Mouse (Mus musculus) retina, embryonic 14.5 days (tissue): Measurements from ENCODE around the gene Reps2.
A peak's percentile ranks its signal among the peaks of the same experiment; 100 is the strongest.

Source experiments
- DNase-seq: peaks from one replicate; pipeline ENCODE4 v3.0.0-alpha.2; 2015; ENCODE audit warnings: low spot score

Gene Reps2

DNA sequence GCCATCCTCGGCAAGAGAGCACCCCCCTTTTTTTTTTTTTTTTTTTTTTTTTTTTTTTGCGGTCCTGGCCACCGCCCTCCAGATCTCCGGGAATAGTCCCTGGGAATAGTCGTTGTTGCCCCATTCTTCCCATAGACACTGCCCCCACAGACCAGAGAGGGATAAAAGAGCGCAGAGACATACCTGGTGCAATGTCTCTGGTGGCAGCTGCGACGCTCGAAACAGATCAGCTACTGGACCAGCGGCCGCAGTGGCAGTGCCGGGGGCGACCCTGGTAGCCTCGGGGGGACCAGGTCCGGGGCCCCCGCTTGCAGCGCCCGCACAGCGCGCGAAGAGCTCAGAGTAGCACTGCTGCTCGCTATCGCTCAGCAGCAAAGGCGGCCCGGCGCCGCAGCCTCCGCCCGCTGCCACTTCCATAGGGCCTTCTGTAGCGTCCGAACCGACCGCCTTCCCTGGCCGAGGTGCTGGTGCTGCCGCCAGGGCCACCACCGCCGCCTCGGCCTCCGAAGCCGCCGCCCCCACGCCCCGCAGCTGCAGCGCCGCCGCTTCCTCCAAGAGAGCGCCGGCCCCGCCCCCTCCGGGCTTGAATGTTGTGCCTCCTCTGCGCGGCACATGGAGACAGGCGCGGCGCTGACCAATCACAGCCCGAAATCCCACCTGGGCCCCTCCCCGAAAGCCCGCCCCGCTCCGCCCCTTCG, at the start of gene Reps2:
TSS of gene Reps2 (minus strand) at position 559 of the 698 bp plus-strand sequence.
- peak; percentile 76 for DNase-seq

- no peak for DNase-seq
Measured at GRCm38 (mm10) chrX:162691272-162691671, 47.8 kb upstream of the Reps2 start.

GRCm38 (mm10) chrX:162685394-162685793, 41.9 kb upstream of the Reps2 start:
- DNase-seq, result no peak

GRCm38 (mm10) chrX:162679506-162679905, 36.1 kb upstream of the Reps2 start:
- DNase-seq, result no peak

DNA sequence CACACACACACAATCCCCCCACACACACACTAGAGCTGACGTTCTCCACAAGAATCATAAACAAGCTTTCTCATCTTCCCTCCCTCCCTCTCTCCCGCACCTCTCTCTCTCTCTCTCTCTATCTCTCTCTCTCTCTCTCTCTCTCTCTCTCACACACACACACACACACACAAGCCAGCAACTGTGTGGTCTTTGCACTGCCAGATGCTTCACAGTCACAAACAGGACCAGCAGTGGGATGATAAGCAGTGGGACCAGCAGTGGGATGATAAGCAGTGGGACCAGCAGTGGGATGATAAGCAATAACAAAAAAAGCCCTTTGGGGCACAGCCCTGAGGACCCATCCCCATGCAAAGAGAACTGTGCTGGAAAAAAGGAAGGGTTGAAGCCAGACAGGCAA, 35.4 kb upstream of the Reps2 start:
- no peak for DNase-seq

- no peak for DNase-seq
Measured at GRCm38 (mm10) chrX:162666166-162666565, 22.7 kb upstream of the Reps2 start.

GRCm38 (mm10) chrX:162660182-162660581, 16.7 kb upstream of the Reps2 start:
- DNase-seq, result no peak

DNA sequence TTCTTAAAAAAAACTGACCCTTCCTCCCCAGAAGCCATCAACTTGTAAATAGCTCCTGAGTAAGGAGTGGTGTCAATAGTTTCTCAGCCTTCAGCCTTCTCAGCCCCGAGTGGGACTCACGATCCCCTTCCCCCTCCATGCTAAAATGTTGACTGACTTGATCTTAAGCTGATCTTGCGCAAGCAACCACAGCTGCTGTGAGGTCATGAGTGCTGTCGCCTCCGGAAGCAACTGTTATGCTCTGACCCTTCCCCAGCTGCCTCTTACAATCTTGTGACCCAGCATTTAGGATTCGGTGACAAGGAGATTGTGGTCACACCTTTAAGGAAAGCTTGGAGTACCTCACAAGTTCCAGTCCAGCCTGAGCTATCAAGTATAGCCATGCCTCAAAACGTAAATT, 10.1 kb upstream of the Reps2 start:
- DNase-seq, result no peak

DNA sequence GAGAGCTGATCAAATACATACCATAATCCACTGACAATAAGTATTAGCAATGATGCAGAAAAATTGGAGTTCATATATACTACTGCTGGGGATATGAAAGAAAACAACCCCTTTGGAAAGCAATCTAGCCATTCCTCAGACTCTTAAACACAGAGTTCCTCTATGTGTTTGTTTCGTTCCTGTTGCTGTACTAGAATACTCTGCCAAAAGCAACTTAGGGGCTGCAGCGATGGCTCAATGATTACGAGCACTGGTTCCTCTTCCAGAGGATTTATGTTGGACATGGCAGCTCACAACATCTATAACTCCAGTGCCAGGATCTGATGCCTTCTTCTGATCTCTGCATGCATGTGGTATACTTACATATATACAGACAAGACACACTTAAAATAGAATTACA, 9.0 kb upstream of the Reps2 start:
- no peak for DNase-seq

GRCm38 (mm10) chrX:162651125-162651524, 7.7 kb upstream of the Reps2 start:
- DNase-seq, result no peak

DNA sequence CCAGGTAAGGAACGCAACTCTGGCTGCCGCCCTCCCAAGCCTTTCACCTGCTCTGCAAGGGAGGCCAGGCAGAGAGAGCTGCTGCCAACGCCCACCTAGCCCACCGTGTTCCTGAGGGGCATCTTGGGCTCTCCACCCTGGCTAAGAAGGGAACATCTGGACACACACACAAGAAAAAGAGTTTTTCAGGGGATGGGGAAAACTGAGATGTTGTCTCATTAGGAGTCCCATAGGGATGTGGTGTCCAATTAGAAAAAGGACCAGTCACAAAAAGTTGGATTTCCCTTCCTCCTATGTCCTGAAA, 292 bp upstream of the Reps2 start:
- no peak for DNase-seq

- peak; percentile 3 for DNase-seq
Measured at GRCm38 (mm10) chrX:162642402-162643090, 903 bp downstream of the Reps2 start.

DNA sequence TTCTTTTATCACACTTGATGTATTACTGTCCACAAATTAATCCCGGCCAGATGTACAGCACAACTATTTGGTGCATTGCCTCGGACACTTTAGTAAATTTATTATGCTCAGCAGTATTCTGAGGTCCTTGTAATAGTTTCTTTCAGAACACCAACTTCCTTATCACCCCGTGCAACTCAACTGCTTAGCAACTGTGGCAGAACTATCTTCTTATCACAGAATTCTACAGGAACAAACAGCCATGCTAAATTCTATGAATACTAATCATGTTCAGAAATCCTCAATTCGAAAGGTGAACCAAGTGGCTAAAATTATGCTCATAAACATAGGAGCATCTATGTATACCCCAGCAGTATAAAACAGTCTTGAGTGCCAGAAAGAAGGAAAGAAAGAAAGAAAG, 1.7 kb downstream of the Reps2 start:
- no peak for DNase-seq

DNA sequence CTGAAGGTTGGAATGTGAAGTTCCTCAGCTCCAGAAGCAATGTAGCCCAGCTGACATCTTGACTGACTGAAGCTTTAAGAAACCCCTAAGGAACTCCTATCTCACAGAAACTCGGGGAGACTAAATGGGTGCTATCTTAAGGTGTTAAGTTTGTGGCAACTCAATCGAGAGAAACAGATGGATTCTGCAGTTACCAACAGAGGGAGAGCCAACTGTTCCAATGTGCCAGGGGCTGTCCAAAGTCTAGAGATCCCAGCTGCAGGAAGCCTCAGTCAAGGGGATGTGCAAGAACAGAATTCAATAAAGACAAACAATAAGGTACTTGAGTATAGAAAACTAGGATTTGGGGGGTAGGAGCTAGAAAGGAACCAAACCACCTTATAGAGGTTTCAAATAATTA, 8.3 kb downstream of the Reps2 start:
- DNase-seq, result no peak

DNA sequence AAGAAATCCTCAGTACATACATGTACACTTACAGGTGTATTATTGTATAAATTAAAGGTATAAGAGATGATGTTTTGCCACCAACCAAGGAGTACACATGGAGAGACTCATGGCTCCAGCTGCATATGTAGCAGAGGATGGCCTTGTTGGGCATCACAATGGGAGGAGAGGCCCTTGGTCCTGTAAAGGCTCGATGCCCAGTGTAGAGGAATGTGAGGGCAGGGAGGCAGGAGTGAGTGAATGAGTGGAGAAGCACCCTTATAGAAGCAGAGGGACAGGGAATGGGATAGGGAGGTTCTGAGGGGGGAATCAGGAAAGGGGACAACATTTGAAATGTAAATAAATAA, 21.4 kb downstream of the Reps2 start:
- no peak for DNase-seq

DNA sequence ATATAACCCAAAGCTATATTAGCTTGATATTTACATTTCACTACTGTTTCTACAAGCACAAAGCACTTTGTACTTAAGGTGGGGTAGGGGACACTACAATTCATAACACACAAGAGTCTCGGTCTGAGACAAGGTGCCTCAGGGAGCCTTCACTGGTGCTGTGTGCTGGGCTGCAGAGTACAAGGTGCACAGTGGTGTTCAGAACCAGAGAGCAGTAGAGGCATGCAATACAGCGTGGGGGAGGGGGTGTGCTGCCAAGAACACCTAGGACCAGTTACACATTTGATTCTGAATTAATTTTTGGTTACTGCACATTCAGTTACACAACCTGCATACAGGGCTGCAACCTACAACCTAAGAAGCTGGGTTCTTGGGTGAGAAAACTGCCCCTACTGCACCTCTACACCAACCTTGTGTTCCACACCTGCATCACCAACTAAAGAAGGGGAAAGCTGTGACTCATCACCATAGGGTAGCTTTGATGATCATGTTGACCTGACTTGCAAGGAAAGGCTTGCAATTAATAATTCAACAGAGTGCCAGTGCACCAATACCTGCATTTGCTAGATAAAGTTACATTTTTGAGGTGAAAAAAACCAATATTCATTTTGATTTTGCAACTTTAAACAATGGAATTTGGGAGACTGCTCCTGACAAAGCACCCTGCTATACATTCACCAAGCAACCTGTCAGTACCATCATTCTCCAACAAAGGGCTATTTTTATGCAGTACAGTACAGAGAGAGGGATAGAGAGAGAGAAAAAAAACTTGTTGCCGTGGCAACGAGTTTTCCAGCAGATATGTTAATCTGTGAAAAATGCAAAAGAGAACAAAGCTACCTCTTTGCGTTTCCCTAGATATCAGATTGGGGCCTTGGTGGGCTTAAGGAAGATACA, 22.0 kb downstream of the Reps2 start:
- no peak for DNase-seq

DNA sequence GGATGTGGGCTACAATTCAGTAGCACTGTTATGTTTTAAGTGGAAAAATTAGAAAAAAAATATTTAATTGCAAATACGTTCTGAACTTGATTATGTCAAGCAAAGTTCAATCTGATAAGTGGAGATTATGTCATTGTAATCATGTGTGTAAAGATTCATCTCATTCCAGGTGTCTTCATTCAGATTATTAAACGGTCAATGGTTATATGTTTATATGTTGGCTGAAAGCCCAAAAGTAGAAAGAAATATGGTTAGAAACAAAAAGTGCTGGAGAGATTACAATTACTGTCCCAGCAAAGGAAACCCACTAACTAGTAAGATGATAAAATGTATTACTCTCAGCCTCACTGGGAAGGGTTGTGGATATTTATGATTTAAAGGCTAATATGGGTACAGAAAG, 23.7 kb downstream of the Reps2 start:
- DNase-seq, result no peak

GRCm38 (mm10) chrX:162618547-162618946, 24.9 kb downstream of the Reps2 start:
- DNase-seq, result no peak

GRCm38 (mm10) chrX:162606113-162606512, 37.3 kb downstream of the Reps2 start:
- no peak for DNase-seq

DNA sequence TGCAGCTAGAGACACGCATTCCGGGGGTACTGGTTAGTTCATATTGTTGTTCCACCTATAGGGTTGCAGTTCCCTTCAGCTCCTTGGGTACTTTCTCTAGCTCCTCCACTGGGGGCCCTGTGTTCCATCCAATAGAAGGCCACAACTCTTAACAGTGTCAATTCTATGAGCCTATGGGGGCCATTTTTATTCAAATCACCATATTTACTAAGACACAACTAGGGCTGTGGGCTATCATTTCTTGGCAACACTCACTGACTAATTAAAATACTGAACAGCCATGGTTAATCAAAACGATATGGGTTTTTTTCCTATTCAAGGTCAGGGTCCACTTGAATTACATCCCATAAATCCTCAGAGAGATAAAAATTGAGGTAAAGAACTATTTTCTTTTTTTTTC, 43.8 kb downstream of the Reps2 start:
- DNase-seq, result no peak

- DNase-seq, result no peak
Measured at GRCm38 (mm10) chrX:162591005-162591801, 52.2 kb downstream of the Reps2 start.

DNA sequence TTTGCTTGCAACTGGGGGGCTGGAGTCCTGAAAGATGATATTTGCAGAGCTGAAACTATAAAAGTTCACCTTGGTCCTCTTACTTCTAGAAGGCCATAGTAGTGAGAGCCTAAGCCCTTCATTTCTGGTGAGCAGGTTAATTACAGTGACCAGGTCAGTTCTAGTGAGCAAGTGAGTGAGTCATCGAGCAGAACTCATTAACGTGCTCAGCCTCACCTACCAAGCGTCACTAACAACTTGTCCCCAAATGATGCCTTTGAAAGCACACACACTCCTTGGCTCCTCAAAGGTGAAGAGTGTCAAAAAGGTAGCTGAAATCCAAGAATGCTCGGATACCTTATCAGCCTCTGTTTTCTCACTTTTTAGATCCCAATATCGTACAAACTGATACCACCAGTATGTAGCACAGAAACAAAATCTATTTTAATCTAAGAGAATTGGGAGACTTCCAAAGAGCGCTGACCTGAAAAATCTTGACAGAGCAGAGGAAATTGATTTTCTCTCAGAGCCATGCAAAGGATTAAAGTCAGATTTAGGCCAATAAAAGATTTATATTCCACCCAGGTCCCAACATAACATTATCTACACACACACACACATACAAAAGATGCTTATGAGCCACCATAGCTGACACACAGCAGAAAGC, 53.2 kb downstream of the Reps2 start:
- peak; percentile 7 for DNase-seq
